In the genomic region with DNA sequence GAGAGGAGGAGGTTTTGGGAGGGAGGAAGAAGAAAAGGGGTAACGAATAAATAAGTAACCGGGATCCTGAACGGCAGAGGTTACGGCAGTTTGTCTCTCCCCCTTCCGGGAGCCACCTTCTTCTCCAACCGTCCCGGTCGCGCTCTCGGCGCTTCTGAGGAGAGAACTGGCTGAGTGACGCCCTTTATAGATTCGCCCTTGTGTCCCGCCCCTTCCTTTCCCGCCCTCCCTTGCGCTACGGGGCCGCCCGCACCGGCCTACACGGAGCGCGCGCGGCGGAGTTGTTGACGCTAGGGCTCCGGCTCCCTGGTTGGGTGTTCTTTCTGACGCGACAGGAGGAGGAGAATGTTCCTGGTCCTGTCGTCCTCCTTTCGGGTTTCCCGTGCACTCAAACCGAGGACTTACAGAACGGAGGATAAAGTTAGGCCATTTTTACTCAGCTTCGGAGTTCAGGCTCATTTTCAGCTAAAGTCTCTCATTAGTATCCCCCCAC, we compare ENCODE assay signal across 8 mouse cellular contexts. TPM values are rescaled to one million over a fixed set of nuclear protein-coding genes. Genes with fewer than 3 reads are reported as not detected.
DNase-seq lines count a peak whose midpoint lies in the region; ATAC-seq lines count a peak whose summit lies in the region.

A gene (minus strand): TSS at position 160 of the 493 bp plus-strand sequence.

- ATAC-seq in hindbrain, embryonic 13.5 days (ENCODE audit: low FRiP score): peak; percentile 96

- no peaks in the 10 kb centered on the region for H3K9me3 ChIP-seq in hindbrain, embryonic 13.5 days

- H3K9ac ChIP-seq in hindbrain, embryonic 13.5 days: peak within 1 kb of the TSS; percentile 87

- no peaks in the 10 kb centered on the region for H3K36me3 ChIP-seq in hindbrain, embryonic 13.5 days

- peak within 1 kb of the TSS; percentile 86 for H3K4me2 ChIP-seq in hindbrain, embryonic 13.5 days

- peak within 1 kb of the TSS; percentile 99 for H3K27ac ChIP-seq in hindbrain, embryonic 13.5 days

- H3K4me1 ChIP-seq in hindbrain, embryonic 13.5 days (replicated peaks): peaks cover 53% of the 10 kb centered on the region

- peak; percentile 99 for DNase-seq in NIH3T3 (ENCODE audit: low read depth)
- DNase-seq in cerebellum, postnatal 10 days: peak; percentile 98 to 99
- peak; percentile 96 for DNase-seq in frontal cortex, postnatal 14 days (ENCODE audit: low spot score in 2 of 2)
- DNase-seq in layer of hippocampus, postnatal 25 days (ENCODE audit: extremely low spot score in 1 of 2, low spot score in 1 of 2): peak; percentile 95 to 97
- peak; percentile 96 for DNase-seq in lung, postnatal 25 days (ENCODE audit: low spot score)
- DNase-seq in retina, embryonic 14.5 days (ENCODE audit: low spot score): peak; percentile 99
- peak; percentile 97 for DNase-seq in thymus, postnatal 4 days

- peak within 1 kb of the TSS; percentile 54 for H3K4me3 ChIP-seq in hindbrain, embryonic 13.5 days

- H3K27me3 ChIP-seq in hindbrain, embryonic 13.5 days: no peaks in the 10 kb centered on the region

- WGBS in hindbrain, embryonic 13.5 days: under 1% methylated on average over 35 of the region's 36 CpGs

RNA-seq across cellular contexts. Expression of the gene that starts here (rescaled TPM):
- polyA plus RNA-seq in hindbrain, embryonic 13.5 days (2015; fragmentation: Nextera tagmentation; extraction: Ambion mirVana): 18.8 and 20.4 TPM in 2 replicates
- total RNA-seq in layer of hippocampus, postnatal 25 days (2021): 10 to 100 TPM; 58.6 to 69.5 TPM

Comparison
In these comparisons a context has a peak if more than half of its experiments do, and no peak if none do; other contexts are left out.
1. Peak in every context shown above with its lines: DNase-seq, ATAC-seq, H3K4me3 ChIP-seq and H3K27ac ChIP-seq.